Mouse (Mus musculus) left cerebral cortex, postnatal 36 days (tissue): ENCODE data around the gene Peg3. TPM values are rescaled to one million over a fixed set of nuclear protein-coding genes. Genes with fewer than 3 reads are reported as not detected.
"Not testable (repeated sequence)": the region's sequence is repeated elsewhere in the genome, so short reads cannot be mapped to it uniquely, and the experiment has no call there.

ENCODE experiments used
- DNase-seq, 2 experiments: peaks; one replicate each; pipeline ENCODE4 v3.0.0; 2021 to 2022; ENCODE audit warnings: low spot score in 2 of 2, mixed read lengths in 1 of 2
- intact Hi-C: fragments of 180-260 bp; cut with DNase I; formaldehyde crosslinking; loops from one replicate; pipeline ENCODE4 v1.15.1; 2025
- total RNA-seq, 2 experiments: library from RNA; stranded (reverse); gene quantifications; 2 replicates each; pipeline ENCODE4 v1.2.3; 2021

Peg3 gene
- 100 to 1,000 TPM; 176 to 235 TPM for total RNA-seq

- intact Hi-C loops, result loop anchor here (1.0 to 2.0 kb wide), 2 partner anchors 46 to 189 kb away; no protein-coding TSS in a partner anchor
- DNase-seq, result peak; percentile 86 to 87
These were observed at the start of gene Peg3, which contains the start of gene Usp29 for GRCm38 (mm10) chr7:6730241-6730640. TSS of gene Peg3 (minus strand) at chr7:6730431. TSS of gene Usp29 (plus strand) at chr7:6730578.

GRCm38 (mm10) chr7:6779172-6779571 is 48.9 kb upstream of the Peg3 start:
- DNase-seq, result no peak
- intact Hi-C loops, result no loop called here

GRCm38 (mm10) chr7:6777689-6778088 is 47.5 kb upstream of the Peg3 start:
- intact Hi-C loops, result no loop called here
- no peak for DNase-seq

- intact Hi-C loops, result no loop called here
- no peak for DNase-seq
These were observed 46.9 kb upstream of the Peg3 start for GRCm38 (mm10) chr7:6777107-6777506.

GRCm38 (mm10) chr7:6776314-6777059 is 46.3 kb upstream of the Peg3 start:
- peak; percentile 75 to 77 for DNase-seq
- intact Hi-C loops, result loop anchor here (1.0 kb wide), 1 partner anchor 46 kb away; the partner anchor contains the start of genes Peg3 and Usp29

GRCm38 (mm10) chr7:6773865-6774413 is 43.7 kb upstream of the Peg3 start:
- intact Hi-C loops, DNase-seq: not testable (repeated sequence)

GRCm38 (mm10) chr7:6770286-6770685 is 40.1 kb upstream of the Peg3 start:
- no peak for DNase-seq
- intact Hi-C loops, result no loop called here

- no peak for DNase-seq
These were observed 35.0 kb upstream of the Peg3 start for GRCm38 (mm10) chr7:6765240-6765639.

GRCm38 (mm10) chr7:6760170-6760569 is 29.9 kb upstream of the Peg3 start:
- intact Hi-C loops, result no loop called here
- no peak for DNase-seq

More at GRCm38 (mm10) chr7:6765240-6765639, 35.0 kb upstream of the Peg3 start:
- intact Hi-C loops, result no loop called here

GRCm38 (mm10) chr7:6759698-6760097 is 29.5 kb upstream of the Peg3 start:
- intact Hi-C loops, result no loop called here
- no peak for DNase-seq

GRCm38 (mm10) chr7:6756777-6757291 is 26.6 kb upstream of the Peg3 start:
- intact Hi-C loops, result no loop called here
- DNase-seq, result no peak

GRCm38 (mm10) chr7:6753440-6753839 is 23.2 kb upstream of the Peg3 start:
- intact Hi-C loops, result no loop called here
- DNase-seq, result no peak

- DNase-seq, result no peak
These were observed 19.0 kb upstream of the Peg3 start for GRCm38 (mm10) chr7:6749196-6749595.

GRCm38 (mm10) chr7:6744281-6744904 is 14.2 kb upstream of the Peg3 start:
- intact Hi-C loops, result no loop called here
- DNase-seq, result no peak

More at GRCm38 (mm10) chr7:6749196-6749595, 19.0 kb upstream of the Peg3 start:
- intact Hi-C loops, result no loop called here

GRCm38 (mm10) chr7:6736060-6736459 is 5.8 kb upstream of the Peg3 start:
- no peak for DNase-seq

GRCm38 (mm10) chr7:6731930-6732329 is 1.7 kb upstream of the Peg3 start:
- intact Hi-C loops, result loop anchor here (2.0 kb wide), 2 partner anchors 187 to 205 kb away; no protein-coding TSS in a partner anchor
- no peak for DNase-seq

More at GRCm38 (mm10) chr7:6736060-6736459, 5.8 kb upstream of the Peg3 start:
- intact Hi-C loops, result no loop called here

GRCm38 (mm10) chr7:6731373-6731772 is 1.1 kb upstream of the Peg3 start:
- DNase-seq, result no peak
- intact Hi-C loops, result loop anchor here (2.0 kb wide), 1 partner anchor 187 kb away; no protein-coding TSS in a partner anchor

GRCm38 (mm10) chr7:6730801-6731200 is 570 bp upstream of the Peg3 start:
- peak in 1 of 2 experiments; percentile 22 for DNase-seq
- intact Hi-C loops, result loop anchor here (1.0 to 2.0 kb wide), 2 partner anchors 46 to 188 kb away; no protein-coding TSS in a partner anchor

- peak; percentile 89 to 90 for DNase-seq
- intact Hi-C loops, result no loop called here
These were observed 992 bp downstream of the Peg3 start for GRCm38 (mm10) chr7:6729061-6729817.
